Mouse (Mus musculus) intestine, embryonic 16.5 days (tissue): ENCODE results near the gene Tbx6. TPM values are rescaled to one million over a fixed set of nuclear protein-coding genes. Genes with fewer than 3 reads are reported as not detected.
A peak's percentile ranks its signal among the peaks of the same experiment; 100 is the strongest.

Experiments
- ATAC-seq: fragments of 200-750 bp; cut with Nextera tagmentation; 2 replicates; pipeline ENCODE4 v1.8.0; 2017; ENCODE audit warnings: moderate TSS enrichment, moderate library complexity
- H3K27ac ChIP-seq: fragments of 300-500 bp; sonication (generic); 2 replicates; pipeline ENCODE4 v1.5.1; 2014; ENCODE audit warnings: mild to moderate bottlenecking, low read length
- H3K27me3 ChIP-seq: fragments of 300-500 bp; sonication (generic); replicated peaks from 2 replicates; pipeline ENCODE4 v1.6.1; 2014; ENCODE audit warnings: low read length, control low read depth, mixed read lengths; ENCODE audit not compliant: control insufficient read depth, insufficient read depth
- H3K36me3 ChIP-seq: fragments of 300-500 bp; sonication (generic); 2 replicates; pipeline ENCODE4 v1.6.1; 2014; ENCODE audit warnings: low read length, control low read depth; ENCODE audit not compliant: control insufficient read depth, insufficient read depth
- H3K4me1 ChIP-seq: fragments of 300-500 bp; sonication (generic); 2 replicates; pipeline ENCODE4 v1.6.1; 2014; ENCODE audit warnings: low read length, control low read depth, mixed read lengths; ENCODE audit not compliant: control insufficient read depth, insufficient read depth
- H3K4me2 ChIP-seq: fragments of 300-500 bp; sonication (generic); 2 replicates; pipeline ENCODE4 v1.6.1; 2014; ENCODE audit warnings: low read depth, low read length, control low read depth
- H3K4me3 ChIP-seq: fragments of 300-500 bp; sonication (generic); 2 replicates; pipeline ENCODE4 v1.5.1; 2014; ENCODE audit warnings: mild to moderate bottlenecking, low read length
- H3K9ac ChIP-seq: fragments of 300-500 bp; sonication (generic); 2 replicates; pipeline ENCODE4 v1.6.1; 2014; ENCODE audit warnings: low read depth, low read length
- H3K9me3 ChIP-seq: fragments of 300-500 bp; sonication (generic); 2 replicates; pipeline ENCODE4 v1.6.1; 2016; ENCODE audit warnings: low read length, control low read depth; ENCODE audit not compliant: control insufficient read depth
- WGBS: fragments of 180-500 bp; shearing (Covaris S2); extraction: QIAGEN DNeasy Blood & Tissue Kit; methylation state at CpG from one replicate; pipeline ENCODE4 v1.1.7; 2014; 5-methylcytosine and 5-hydroxymethylcytosine counted together
- polyA plus RNA-seq: library from polyadenylated mRNA; unstranded; fragments of >200 nt; fragmentation: Nextera tagmentation; extraction: Ambion mirVana; gene quantifications from 2 replicates; pipeline ENCODE4 v1.2.1, GENCODE M21; 2015

The Tbx6 gene
- polyA plus RNA-seq, 1 experiment from 2014 or later, result 0.37 TPM

DNA sequence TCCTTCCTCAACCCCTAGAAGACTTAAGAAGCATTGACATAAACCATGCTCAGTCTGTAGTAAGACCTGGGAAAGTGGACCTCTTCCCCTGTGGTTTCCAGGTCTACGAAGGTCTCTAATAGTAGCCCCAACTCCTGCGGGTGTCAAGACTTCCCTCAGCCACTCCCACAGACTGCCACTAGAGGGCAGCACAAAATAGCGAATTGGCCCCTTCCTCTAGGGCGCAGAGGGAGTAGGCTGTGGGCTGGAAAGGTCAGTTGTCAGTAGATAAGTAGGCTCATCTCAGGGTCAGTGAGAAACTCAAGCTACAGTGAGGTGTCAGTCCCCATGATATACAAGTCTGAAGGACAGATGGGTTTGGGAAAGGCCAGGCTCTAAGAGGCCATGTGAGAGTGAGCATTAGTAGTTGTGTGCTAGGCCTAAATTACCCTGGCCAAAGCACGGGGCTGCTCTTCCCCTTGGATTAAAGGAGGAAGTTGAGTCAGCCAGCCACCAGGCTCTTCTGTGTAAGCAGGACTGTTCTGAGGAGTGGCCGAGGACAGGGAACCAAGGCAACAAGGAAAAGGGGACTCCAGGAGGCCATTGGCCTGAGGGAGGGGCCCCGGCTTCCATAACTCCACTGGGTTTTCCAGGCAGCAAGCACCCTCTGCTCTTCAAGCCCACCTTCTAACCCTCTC, 40.7 kb downstream of the Tbx6 start:
- no peak overlapping the region for H3K27ac ChIP-seq
- H3K27me3 ChIP-seq, result peaks cover 20% of the 10 kb centered on the region
- peak; percentile 55 for ATAC-seq
- no peak overlapping the region for H3K4me3 ChIP-seq
- 23% methylated on average over 7 of the region's 7 CpGs for WGBS
- no peak overlapping the region for H3K4me2 ChIP-seq
- no peaks in the 10 kb centered on the region for H3K36me3 ChIP-seq
- H3K9me3 ChIP-seq, result peaks cover 3% of the 10 kb centered on the region; the same call in 1 of the 2 replicates
- peaks cover 3% of the 10 kb centered on the region for H3K4me1 ChIP-seq
- no peak overlapping the region for H3K9ac ChIP-seq

DNA sequence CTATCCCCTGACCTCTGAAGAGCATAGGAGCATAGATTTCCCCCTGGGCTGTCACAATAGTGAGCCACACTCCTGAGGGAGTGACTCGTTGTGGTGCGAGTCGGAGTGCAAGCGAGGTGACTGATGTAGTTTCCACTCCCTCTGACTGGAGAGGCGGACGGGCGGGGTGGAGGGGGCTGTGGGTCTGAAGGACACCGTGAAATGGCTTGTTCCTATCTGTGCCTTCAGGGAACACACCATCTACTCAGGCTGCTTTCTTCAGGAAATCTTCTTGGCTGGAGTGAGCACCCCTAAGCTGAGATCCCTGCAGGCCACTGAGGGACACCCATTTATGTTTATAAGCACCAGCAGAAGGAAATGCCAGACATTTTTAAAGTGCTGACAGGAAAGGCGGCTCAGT, 41.5 kb downstream of the Tbx6 start:
- ATAC-seq, result no peak
- Histone ChIP-seq H3K9ac (no peak overlapping the region), H3K4me3 (no peak overlapping the region), H3K36me3 (no peaks in the 10 kb centered on the region), H3K27ac (no peak overlapping the region), H3K27me3 (peaks cover 23% of the 10 kb centered on the region), H3K4me1 (peaks cover 3% of the 10 kb centered on the region), H3K4me2 (peak overlapping the region; percentile 51), H3K9me3 (peaks cover 3% of the 10 kb centered on the region; the same call in 1 of the 2 replicates)
- 20% methylated on average over 9 of the region's 9 CpGs for WGBS

DNA sequence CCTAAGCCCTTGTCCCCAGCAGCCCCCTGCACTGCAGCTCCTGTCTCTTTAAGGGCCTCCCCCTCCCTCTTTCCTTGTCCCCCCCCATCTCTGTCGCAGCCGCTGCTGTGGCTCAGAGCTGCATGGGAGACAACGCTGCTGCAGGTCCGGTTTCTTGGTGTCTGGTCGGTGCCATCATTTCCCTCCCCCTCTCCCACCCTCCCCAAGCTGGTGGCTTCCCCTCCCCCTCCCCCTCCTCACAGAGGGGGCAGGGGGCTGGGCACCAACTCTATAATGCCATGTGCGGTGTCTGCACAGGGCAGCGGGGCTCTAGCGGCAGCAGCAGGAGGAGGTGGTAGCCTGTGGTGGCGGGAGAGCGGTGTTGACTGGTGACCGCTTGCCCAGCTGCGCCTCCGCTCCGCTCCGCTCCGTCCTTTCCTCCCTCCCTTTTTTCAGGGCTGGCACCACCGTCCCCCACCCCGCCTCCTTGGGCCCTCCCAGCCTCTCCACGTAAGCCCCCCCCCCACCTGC, 42.0 kb downstream of the Tbx6 start:
- no peak for ATAC-seq
- peak overlapping the region; percentile 34 for H3K4me3 ChIP-seq
- peak overlapping the region; percentile 45; the same call in 1 of the 2 replicates for H3K9ac ChIP-seq
- peaks cover 23% of the 10 kb centered on the region for H3K27me3 ChIP-seq
- H3K36me3 ChIP-seq, result no peaks in the 10 kb centered on the region
- H3K9me3 ChIP-seq, result peaks cover 3% of the 10 kb centered on the region; the same call in 1 of the 2 replicates
- no peak overlapping the region for H3K27ac ChIP-seq
- peaks cover 3% of the 10 kb centered on the region for H3K4me1 ChIP-seq
- peak overlapping the region; percentile 51 for H3K4me2 ChIP-seq
- 0% methylated on average over 8 of the region's 19 CpGs for WGBS

DNA sequence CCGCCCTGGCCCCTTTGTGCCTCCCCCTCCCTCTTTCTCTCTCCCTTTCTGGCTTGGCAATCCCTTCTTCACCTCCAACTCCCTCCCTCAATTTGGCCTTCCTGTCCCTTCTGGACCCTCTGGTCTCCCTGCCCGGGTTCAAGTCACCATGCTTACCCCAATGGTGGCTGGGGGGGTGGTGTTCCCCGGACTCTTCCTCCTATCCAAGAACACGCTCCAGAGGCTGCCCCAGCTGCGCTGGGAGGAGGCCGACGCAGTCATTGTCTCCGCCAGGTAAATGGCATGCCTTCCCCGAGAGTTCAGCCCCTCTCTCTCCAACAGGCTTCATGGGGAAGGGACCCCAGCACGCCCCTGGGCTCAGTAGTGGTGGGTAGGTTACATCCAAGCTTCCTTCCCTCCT, 42.7 kb downstream of the Tbx6 start:
- H3K9me3 ChIP-seq, result peaks cover 2% of the 10 kb centered on the region; the same call in 1 of the 2 replicates
- no peaks in the 10 kb centered on the region for H3K36me3 ChIP-seq
- no peak overlapping the region for H3K27ac ChIP-seq
- H3K9ac ChIP-seq, result no peak overlapping the region
- no peak for ATAC-seq
- H3K4me3 ChIP-seq, result no peak overlapping the region
- peaks cover 3% of the 10 kb centered on the region for H3K4me1 ChIP-seq
- WGBS, result 13% methylated on average over 10 of the region's 10 CpGs
- H3K4me2 ChIP-seq, result no peak overlapping the region
- H3K27me3 ChIP-seq, result peaks cover 23% of the 10 kb centered on the region

GRCm38 (mm10) chr7:126825403-126825802, 44.1 kb downstream of the Tbx6 start:
- no peak overlapping the region for H3K27ac ChIP-seq
- H3K4me3 ChIP-seq, result no peak overlapping the region
- peaks cover 3% of the 10 kb centered on the region for H3K4me1 ChIP-seq
- no peak overlapping the region for H3K4me2 ChIP-seq
- peaks cover 23% of the 10 kb centered on the region for H3K27me3 ChIP-seq
- no peaks in the 10 kb centered on the region for H3K9me3 ChIP-seq
- H3K9ac ChIP-seq, result no peak overlapping the region
- H3K36me3 ChIP-seq, result no peaks in the 10 kb centered on the region
- 23% methylated on average over 8 of the region's 8 CpGs for WGBS
- ATAC-seq, result no peak

GRCm38 (mm10) chr7:126825952-126826351, 44.7 kb downstream of the Tbx6 start:
- WGBS, result 74% methylated on average over 5 of the region's 5 CpGs
- Histone ChIP-seq H3K4me3 (no peak overlapping the region), H3K9ac (no peak overlapping the region), H3K27ac (no peak overlapping the region), H3K9me3 (no peaks in the 10 kb centered on the region), H3K36me3 (no peaks in the 10 kb centered on the region), H3K4me1 (peaks cover 3% of the 10 kb centered on the region), H3K27me3 (peaks cover 23% of the 10 kb centered on the region), H3K4me2 (no peak overlapping the region)
- no peak for ATAC-seq

GRCm38 (mm10) chr7:126831539-126831938, 50.3 kb downstream of the Tbx6 start, which contains the start of gene 4930451I11Rik:
4930451I11Rik (minus strand) TSS chr7:126831639.
- H3K36me3 ChIP-seq, result no peaks in the 10 kb centered on the region
- peak within 1 kb of the TSS; percentile 35 for H3K4me3 ChIP-seq
- no peak for ATAC-seq
- WGBS, result 55% methylated on average over 5 of the region's 5 CpGs
- H3K4me1 ChIP-seq, result peaks cover 3% of the 10 kb centered on the region; the same call in 1 of the 2 replicates
- H3K4me2 ChIP-seq, result peak within 1 kb of the TSS; percentile 56
- no peak within 1 kb of the TSS for H3K27ac ChIP-seq
- H3K9me3 ChIP-seq, result 0 out of 2 replicates have a peak, but pooled peaks cover 2% of the 10 kb centered on the region
- 0 out of 2 replicates have a peak within 1 kb of the TSS, but pooled peaks have one; percentile 33 for H3K9ac ChIP-seq
- H3K27me3 ChIP-seq, result 0 out of 2 replicates have a peak, but pooled peaks cover 6% of the 10 kb centered on the region

DNA sequence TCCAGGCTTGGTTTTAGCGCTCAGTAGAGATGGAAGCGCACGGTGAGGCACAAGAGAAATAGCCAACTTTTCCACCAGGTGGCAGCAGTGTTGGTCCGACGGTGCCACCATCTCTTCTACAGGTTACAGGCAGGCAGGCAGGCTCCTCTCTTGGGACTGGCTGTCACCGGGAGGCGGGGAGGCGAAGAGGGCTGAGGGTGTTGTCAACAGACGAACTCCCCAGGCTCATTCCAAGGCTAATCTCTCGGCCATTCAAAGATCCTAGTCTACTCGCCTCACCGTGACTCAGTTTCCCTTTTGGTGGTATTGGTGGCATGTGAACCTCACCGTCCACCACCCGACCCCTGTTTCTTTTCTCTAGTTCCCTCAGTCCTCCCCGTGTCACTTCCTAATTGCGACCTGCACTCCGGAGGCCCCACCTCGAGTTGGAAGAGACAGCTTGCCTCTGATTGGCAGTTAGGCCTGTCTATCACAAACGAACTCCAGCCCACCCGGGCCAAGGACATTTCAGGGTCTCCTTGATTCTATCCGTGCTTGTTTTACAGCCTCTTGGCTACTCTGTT, 50.8 kb downstream of the Tbx6 start:
- Histone ChIP-seq H3K36me3 (no peaks in the 10 kb centered on the region), H3K4me2 (peak overlapping the region; percentile 56), H3K27me3 (0 out of 2 replicates have a peak, but pooled peaks cover 6% of the 10 kb centered on the region), H3K9ac (0 out of 2 replicates have a peak overlapping the region, but pooled peaks have one; percentile 33), H3K4me3 (peak overlapping the region; percentile 35), H3K4me1 (peaks cover 3% of the 10 kb centered on the region; the same call in 1 of the 2 replicates), H3K9me3 (0 out of 2 replicates have a peak, but pooled peaks cover 2% of the 10 kb centered on the region), H3K27ac (no peak overlapping the region)
- 1% methylated on average over 21 of the region's 21 CpGs for WGBS
- peak; percentile 91 for ATAC-seq

GRCm38 (mm10) chr7:126833294-126833693, 52.0 kb downstream of the Tbx6 start:
- H3K27me3 ChIP-seq, result 0 out of 2 replicates have a peak, but pooled peaks cover 3% of the 10 kb centered on the region
- peaks cover 3% of the 10 kb centered on the region; the same call in 1 of the 2 replicates for H3K4me1 ChIP-seq
- H3K27ac ChIP-seq, result no peak overlapping the region
- ATAC-seq, result no peak
- no peaks in the 10 kb centered on the region for H3K36me3 ChIP-seq
- H3K4me3 ChIP-seq, result no peak overlapping the region
- H3K9ac ChIP-seq, result no peak overlapping the region
- H3K4me2 ChIP-seq, result no peak overlapping the region
- 0 out of 2 replicates have a peak, but pooled peaks cover 2% of the 10 kb centered on the region for H3K9me3 ChIP-seq
- WGBS, result 95% methylated on average over 1 of the region's 1 CpGs
